Mouse (Mus musculus): ENCODE data around the gene Btbd1. TPM values are rescaled to one million over a fixed set of nuclear protein-coding genes. Genes with fewer than 3 reads are reported as not detected.

The Btbd1 gene
- polyA plus RNA-seq, 1 experiment from 2014 or later, result 58.9 TPM

GRCm38 (mm10) chr7:81747956-81748355 lies 81.3 kb downstream of the Btbd1 start:
- H3K9me3 ChIP-seq, result peaks cover 2% of the 10 kb centered on the region; the same call in 1 of the 2 replicates
- no peak overlapping the region for H3K4me3 ChIP-seq
- no peaks in the 10 kb centered on the region for H3K4me1 ChIP-seq
- no peaks in the 10 kb centered on the region for H3K36me3 ChIP-seq (replicated peaks)
- no peak overlapping the region for H3K27ac ChIP-seq (replicated peaks)
- 88% methylated on average over 3 of the region's 3 CpGs for WGBS
- no peaks in the 10 kb centered on the region for H3K27me3 ChIP-seq (replicated peaks; ENCODE audit: low read depth, poor library complexity, severe bottlenecking)
- DNase-seq (ENCODE audit: low spot score), result no peak

GRCm38 (mm10) chr7:81744145-81744544 lies 85.1 kb downstream of the Btbd1 start:
- 71% methylated on average over 4 of the region's 4 CpGs for WGBS
- Histone ChIP-seq H3K4me1 (no peaks in the 10 kb centered on the region), H3K27me3 (replicated peaks; ENCODE audit: low read depth, poor library complexity, severe bottlenecking) (no peaks in the 10 kb centered on the region), H3K27ac (replicated peaks) (no peak overlapping the region), H3K4me3 (no peak overlapping the region), H3K9me3 (peaks cover 2% of the 10 kb centered on the region; the same call in 1 of the 2 replicates), H3K36me3 (replicated peaks) (no peaks in the 10 kb centered on the region)
- DNase-seq (ENCODE audit: low spot score), result no peak

Other genes starting within 250 kb of the Btbd1 start
- gene Homer2, start 121.9 kb downstream of the Btbd1 start, polyA plus RNA-seq (2016; fragmentation: Nextera tagmentation; extraction: Ambion mirVana), result 12.2 and 14.6 TPM in 2 replicates
- 127 and 130 TPM in 2 replicates for gene Ramac, start 66.5 kb downstream of the Btbd1 start, polyA plus RNA-seq (2016; fragmentation: Nextera tagmentation; extraction: Ambion mirVana)
- gene 3110040N11Rik, start 40.0 kb downstream of the Btbd1 start, polyA plus RNA-seq (2016; fragmentation: Nextera tagmentation; extraction: Ambion mirVana), result 42.6 and 50.2 TPM in 2 replicates
- gene Gm10160, start 26.4 kb upstream of the Btbd1 start, polyA plus RNA-seq (2016; fragmentation: Nextera tagmentation; extraction: Ambion mirVana), result not detected in 2 replicates
- gene Tm6sf1, start 29.6 kb upstream of the Btbd1 start, polyA plus RNA-seq (2016; fragmentation: Nextera tagmentation; extraction: Ambion mirVana), result 10.7 and 12.2 TPM in 2 replicates
- 23.6 and 27.5 TPM in 2 replicates for gene Hdgfl3, start 105.0 kb upstream of the Btbd1 start, polyA plus RNA-seq (2016; fragmentation: Nextera tagmentation; extraction: Ambion mirVana)
- 3.1 and 4.5 TPM in 2 replicates for gene Bnc1, start 162.9 kb upstream of the Btbd1 start, polyA plus RNA-seq (2016; fragmentation: Nextera tagmentation; extraction: Ambion mirVana)